Mouse (Mus musculus) right cerebral cortex, postnatal 36 days (tissue): ENCODE results near the gene Pik3ip1.

Source experiments
- DNase-seq, 2 experiments: peaks; one replicate each; pipeline ENCODE4 v3.0.0; 2022; ENCODE audit warnings: low spot score in 2 of 2, mixed read lengths in 1 of 2

Pik3ip1 gene

GRCm38 (mm10) chr11:3329891-3330451 lies at the start of gene Pik3ip1:
Gene Pik3ip1 (plus strand): TSS chr11:3330401.
- no peak for DNase-seq

- DNase-seq: no peak
Measured at GRCm38 (mm10) chr11:3282887-3283286, 47.3 kb upstream of the Pik3ip1 start.

- no peak for DNase-seq
Measured at GRCm38 (mm10) chr11:3283645-3284044, 46.6 kb upstream of the Pik3ip1 start.

GRCm38 (mm10) chr11:3285940-3286339 lies 44.3 kb upstream of the Pik3ip1 start:
- DNase-seq: no peak

GRCm38 (mm10) chr11:3287131-3287530 lies 43.1 kb upstream of the Pik3ip1 start:
- DNase-seq: no peak

GRCm38 (mm10) chr11:3287921-3288320 lies 42.3 kb upstream of the Pik3ip1 start:
- no peak for DNase-seq

- DNase-seq: peak; percentile 30 to 34
Measured at GRCm38 (mm10) chr11:3288521-3289301, 41.5 kb upstream of the Pik3ip1 start, which contains the start of gene Patz1. Gene Patz1 (plus strand): TSS chr11:3288874.

- peak; percentile 60 for DNase-seq
Measured at GRCm38 (mm10) chr11:3289302-3289802, 40.8 kb upstream of the Pik3ip1 start.

- peak; percentile 70 to 82 for DNase-seq
Measured at GRCm38 (mm10) chr11:3289803-3290639, 40.2 kb upstream of the Pik3ip1 start.

- DNase-seq: peak; percentile 57 to 67
Measured at GRCm38 (mm10) chr11:3290640-3291310, 39.4 kb upstream of the Pik3ip1 start.

- DNase-seq: no peak
Measured at GRCm38 (mm10) chr11:3291311-3292061, 38.7 kb upstream of the Pik3ip1 start.

- DNase-seq: no peak
Measured at GRCm38 (mm10) chr11:3292062-3292421, 38.2 kb upstream of the Pik3ip1 start.

GRCm38 (mm10) chr11:3292711-3293249 lies 37.4 kb upstream of the Pik3ip1 start:
- no peak for DNase-seq

- no peak for DNase-seq
Measured at GRCm38 (mm10) chr11:3293361-3293760, 36.8 kb upstream of the Pik3ip1 start.

GRCm38 (mm10) chr11:3294641-3295040 lies 35.6 kb upstream of the Pik3ip1 start:
- no peak for DNase-seq

- no peak for DNase-seq
Measured at GRCm38 (mm10) chr11:3296056-3296455, 34.1 kb upstream of the Pik3ip1 start.

GRCm38 (mm10) chr11:3297871-3298812 lies 32.1 kb upstream of the Pik3ip1 start:
- no peak for DNase-seq

- DNase-seq: no peak
Measured at GRCm38 (mm10) chr11:3298813-3299185, 31.4 kb upstream of the Pik3ip1 start.

- no peak for DNase-seq
Measured at GRCm38 (mm10) chr11:3301075-3301474, 29.1 kb upstream of the Pik3ip1 start.

GRCm38 (mm10) chr11:3302385-3302784 lies 27.8 kb upstream of the Pik3ip1 start:
- DNase-seq: peak; percentile 41 to 64
